ENCODE assay signal across 14 mouse cellular contexts in the genomic region with DNA sequence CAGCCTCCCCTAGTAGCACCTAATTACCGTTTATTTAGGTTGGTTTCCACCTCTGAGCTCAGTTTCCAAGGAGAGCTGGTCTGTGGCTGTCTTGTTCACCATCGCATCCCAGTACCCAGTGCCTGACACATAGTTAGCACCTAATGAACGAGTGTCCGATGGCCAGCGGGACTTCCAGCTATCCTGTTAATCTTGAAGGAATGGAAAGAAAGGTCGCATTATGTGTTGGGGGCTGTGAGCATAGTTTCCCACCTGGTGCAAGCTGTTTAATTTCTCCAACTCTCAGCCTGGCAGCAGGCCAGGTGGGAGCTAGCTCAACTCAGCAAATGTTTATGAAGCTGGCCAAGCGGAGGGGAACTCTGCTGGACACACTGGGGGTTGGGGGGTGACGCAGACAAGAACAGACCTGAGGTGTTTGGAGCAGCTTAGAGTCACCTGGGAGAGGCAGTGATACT.
A peak's percentile ranks its signal among the peaks of the same experiment; 100 is the strongest.
DNase-seq lines count a peak whose midpoint lies in the region; ATAC-seq lines count a peak whose summit lies in the region.
"Had no signal": no experiment of that assay in that cellular context is flagged by ENCODE, and none has a peak within 500 bp of the region (broad histone marks: within the 10 kb centered on the region; RNA-seq: fewer than 3 reads in every experiment).

No protein-coding gene starts in this region.

- H3K27ac ChIP-seq in limb, embryonic 12.5 days = peak overlapping the region; percentile 81
- H3K27ac ChIP-seq: kidney, postnatal 0 days; left cerebral cortex, adult 2 months had no signal

- WGBS in limb, embryonic 12.5 days = 23% methylated on average over 8 of the region's 8 CpGs

- H3K9me3 ChIP-seq in limb, embryonic 12.5 days = no peaks in the 10 kb centered on the region

- H3K4me1 ChIP-seq in limb, embryonic 12.5 days (replicated peaks) = peaks cover 47% of the 10 kb centered on the region

- H3K9ac ChIP-seq in limb, embryonic 12.5 days (replicated peaks) = no peak overlapping the region

- no peak overlapping the region for H3K4me3 ChIP-seq in limb, embryonic 12.5 days (replicated peaks)
- H3K4me3 ChIP-seq: left cerebral cortex, adult 2 months had no signal

- ATAC-seq in limb, embryonic 12.5 days (ENCODE audit: insufficient number of reproducible peaks, insufficient read depth, low FRiP score, low TSS enrichment, low read depth) = peak; percentile 71

- peaks cover 69% of the 10 kb centered on the region for H3K27me3 ChIP-seq in limb, embryonic 12.5 days

- no peaks in the 10 kb centered on the region for H3K36me3 ChIP-seq in limb, embryonic 12.5 days

- intact Hi-C loops in heart, postnatal 10 days (cut with DNase I) = no loop called here
- intact Hi-C loops in left cerebral cortex, postnatal 4 days (cut with DNase I) = no loop called here
- intact Hi-C loops in left cerebral cortex, postnatal 25 days (cut with DNase I) = no loop called here

- peak overlapping the region; percentile 8 for H3K4me2 ChIP-seq in limb, embryonic 12.5 days

- peak; percentile 10 for DNase-seq in heart, postnatal 4 days
- DNase-seq in heart, postnatal 10 days = no peak
- peak; percentile 61 for DNase-seq in left cerebral cortex, postnatal 4 days
- DNase-seq in left cerebral cortex, postnatal 25 days (ENCODE audit: low spot score in 2 of 2) = no peak
- peak; percentile 17 for DNase-seq in NIH3T3 (ENCODE audit: low read depth)
- DNase-seq in frontal cortex, postnatal 14 days (ENCODE audit: low spot score in 2 of 2) = no peak
- no peak for DNase-seq in thymus, postnatal 10 days (ENCODE audit: low spot score in 2 of 2)
- DNase-seq: B cell, adult 2 months; cerebellum, adult 9-10 months; right cerebral cortex, postnatal 14 days; thymus, postnatal 36 days had no signal

Comparison
In these comparisons a context has a peak if more than half of its experiments do, and no peak if none do; other contexts are left out.
1. DNase-seq: peak in heart, postnatal 4 days (single experiment), left cerebral cortex, postnatal 4 days (single experiment) and NIH3T3 (single experiment); none in heart, postnatal 10 days (0 of 2), left cerebral cortex, postnatal 25 days (0 of 2), frontal cortex, postnatal 14 days (0 of 2) and thymus, postnatal 10 days (0 of 2).